Mouse (Mus musculus): ENCODE results near the gene Nedd4.

DNA sequence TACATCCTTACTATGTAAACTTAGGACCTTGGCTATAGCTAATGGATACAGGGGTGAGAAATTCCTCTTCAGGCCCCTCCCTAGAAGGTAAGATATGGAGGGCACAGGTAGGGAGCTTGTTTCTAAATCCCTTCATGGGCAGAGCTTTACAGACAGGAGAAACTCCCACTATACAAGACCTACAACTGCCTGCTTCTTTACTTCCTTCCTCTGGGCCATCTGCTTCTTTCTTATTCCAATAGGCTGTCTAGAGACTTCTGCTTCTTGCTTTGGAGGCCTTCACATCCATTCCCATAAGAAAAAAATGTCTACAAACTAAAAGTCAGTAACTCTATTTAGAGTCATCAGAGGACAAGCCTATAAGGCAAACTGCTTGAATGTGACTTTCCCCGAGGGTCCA lies 125.6 kb downstream of the Nedd4 start:
- TF ChIP-seq MAX (IDR thresholded peaks at IDR 0.05; ENCODE audit: low read depth) = no peak
- TF ChIP-seq MYOG (IDR thresholded peaks at IDR 0.05; ENCODE audit: control insufficient read depth in 1 of 3, insufficient read depth in 1 of 3, insufficient read length in 2 of 3, low read depth in 2 of 3) = no peak
- no peak for TF ChIP-seq USF1 (IDR thresholded peaks at IDR 0.05; ENCODE audit: low read depth)
